Mouse (Mus musculus) frontal cortex, postnatal 14 days (tissue): ENCODE results near the gene Slc38a6.

ENCODE experiments used
- DNase-seq, 2 experiments: peaks; one replicate each; pipeline ENCODE4 v3.0.0; 2022; ENCODE audit warnings: low spot score in 2 of 2

Gene Slc38a6

DNA sequence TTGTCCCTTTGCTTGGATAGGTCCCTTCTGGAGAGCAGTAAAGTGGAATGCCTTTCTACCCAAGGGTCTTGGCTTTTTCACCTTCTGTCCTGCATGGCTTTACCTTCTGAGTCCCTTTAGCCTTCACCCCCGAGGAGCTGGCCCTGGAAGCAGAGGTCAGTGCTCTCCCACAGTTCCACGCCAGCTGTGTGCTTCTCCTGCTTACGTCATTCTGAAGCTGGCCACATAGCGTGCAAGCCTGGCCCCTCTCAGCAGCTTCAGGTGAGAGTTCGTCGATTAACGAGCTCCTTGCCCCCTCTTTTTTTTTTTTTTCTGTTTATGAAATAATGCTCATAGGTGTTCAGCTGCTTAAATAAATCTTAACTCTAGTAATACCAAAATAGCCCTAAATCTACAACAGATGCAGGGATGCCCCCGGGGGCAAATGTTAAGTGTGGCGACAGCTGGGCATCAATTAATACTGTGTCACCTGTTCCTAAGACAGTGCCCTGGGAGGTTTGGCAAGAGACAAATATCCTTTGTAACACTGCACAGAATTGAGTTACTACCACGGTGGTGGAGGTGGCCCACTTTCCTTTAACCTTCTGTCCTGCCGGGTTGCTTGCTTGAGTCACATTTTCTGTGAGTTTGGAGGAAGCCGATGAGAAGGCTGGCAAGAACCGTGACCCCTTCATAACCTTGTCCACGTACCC lies 68.7 kb downstream of the Slc38a6 start:
- no peak for DNase-seq

DNA sequence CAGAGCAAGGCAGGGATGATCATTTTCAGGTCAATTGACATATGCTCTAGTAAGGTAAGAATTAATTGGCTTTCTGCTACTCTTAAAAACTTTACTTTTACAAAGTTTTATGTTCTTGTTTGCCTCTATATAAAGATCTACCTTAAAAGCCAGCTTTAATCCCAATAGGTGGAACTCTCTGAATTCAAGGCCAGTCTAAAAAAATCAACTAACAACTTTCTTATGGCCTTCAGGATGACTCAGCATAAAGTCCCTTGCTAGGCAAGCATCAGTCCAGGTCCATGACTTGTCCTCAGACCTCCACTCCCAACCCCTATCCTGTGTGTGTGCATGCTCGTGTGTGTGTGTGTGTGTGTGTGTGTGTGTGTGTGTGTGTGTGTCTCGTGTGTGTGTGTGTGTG lies 70.1 kb downstream of the Slc38a6 start:
- DNase-seq = no peak

DNA sequence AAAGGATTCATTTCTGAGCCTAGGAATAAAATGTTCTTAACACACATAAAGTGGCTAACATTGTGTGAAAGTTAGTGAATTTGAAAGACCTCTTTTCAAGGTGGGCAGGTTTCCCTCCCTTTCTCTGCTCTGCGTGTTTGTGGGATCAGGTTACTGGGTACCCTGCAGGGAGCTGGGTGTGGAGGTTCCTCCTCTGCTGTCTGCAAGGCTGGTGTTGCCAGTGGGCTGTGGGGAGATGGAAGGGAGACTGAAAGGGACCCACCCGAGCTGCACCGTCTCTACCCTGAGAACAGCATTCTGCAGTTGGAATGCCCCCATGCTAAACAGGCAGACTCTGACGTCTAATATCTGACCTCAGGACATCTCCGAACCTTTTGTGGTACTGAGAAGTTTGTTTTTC lies 70.7 kb downstream of the Slc38a6 start:
- DNase-seq = no peak

- no peak for DNase-seq
Measured at GRCm38 (mm10) chr12:73357736-73358135, 71.2 kb downstream of the Slc38a6 start.

- no peak for DNase-seq
Measured at GRCm38 (mm10) chr12:73358640-73359039, 72.1 kb downstream of the Slc38a6 start.

- no peak for DNase-seq
Measured at GRCm38 (mm10) chr12:73359520-73359919, 72.9 kb downstream of the Slc38a6 start.

DNA sequence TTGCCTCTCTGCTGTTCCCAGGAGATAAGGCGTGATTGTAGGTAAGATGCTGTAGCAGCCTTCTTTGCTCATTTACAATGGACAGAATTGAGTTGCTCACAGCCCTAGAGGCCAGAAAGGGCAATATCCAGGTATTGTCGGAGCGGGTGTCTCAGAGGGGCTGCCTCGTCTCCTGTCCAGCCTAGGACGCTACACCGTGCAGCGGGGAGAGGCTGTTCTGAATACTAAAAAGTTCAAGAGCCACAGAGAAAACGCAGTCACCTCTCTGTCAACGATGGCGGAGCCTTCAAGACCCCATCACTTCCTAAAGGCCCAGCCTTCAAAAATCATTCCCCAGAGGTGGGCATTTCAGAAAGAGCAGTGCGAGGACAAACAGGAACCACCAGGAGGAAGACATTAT lies 74.6 kb downstream of the Slc38a6 start:
- no peak for DNase-seq

DNA sequence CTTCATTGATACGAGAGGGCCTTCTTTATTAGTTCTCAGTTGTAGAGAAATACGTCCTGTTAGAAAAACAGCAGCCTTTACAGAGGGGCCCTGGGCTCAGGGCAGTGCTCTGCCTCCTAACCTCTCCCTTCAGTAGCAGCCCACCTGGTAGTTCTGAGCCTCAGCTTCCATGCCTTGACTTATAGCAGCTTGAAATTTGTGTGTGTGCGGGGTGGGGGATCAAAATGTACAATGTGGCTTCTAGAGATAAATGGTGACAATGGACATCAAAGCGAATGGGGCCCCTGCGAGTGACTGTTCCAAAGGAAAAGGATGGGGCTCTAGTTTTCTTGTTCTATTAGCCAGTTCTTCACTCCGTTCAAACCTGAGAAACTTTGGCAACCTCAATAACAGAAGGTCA lies 76.8 kb downstream of the Slc38a6 start:
- no peak for DNase-seq

- DNase-seq = no peak
Measured at GRCm38 (mm10) chr12:73363956-73364355, 77.4 kb downstream of the Slc38a6 start.

DNA sequence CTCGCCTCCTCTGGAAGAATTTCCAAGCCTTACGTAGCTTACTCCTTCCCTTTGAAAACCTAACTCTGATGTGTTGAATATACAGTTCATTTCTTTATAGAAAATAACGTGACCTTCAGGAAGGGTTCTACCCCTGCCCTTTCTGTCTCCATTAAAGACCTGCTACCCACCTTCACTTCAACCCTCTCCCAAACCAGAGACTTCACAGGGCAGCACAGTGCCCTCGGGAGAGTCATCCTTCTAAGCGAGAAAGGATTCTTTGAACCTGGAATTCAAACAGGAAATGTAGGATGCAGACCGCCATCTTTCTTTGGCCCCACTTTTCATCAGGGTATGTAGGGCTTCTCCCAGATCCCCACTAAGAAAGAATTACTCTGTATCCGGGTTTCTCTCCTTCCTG lies 80.0 kb downstream of the Slc38a6 start:
- DNase-seq = no peak

- DNase-seq = no peak
Measured at GRCm38 (mm10) chr12:73367460-73368079, 81.0 kb downstream of the Slc38a6 start.

DNA sequence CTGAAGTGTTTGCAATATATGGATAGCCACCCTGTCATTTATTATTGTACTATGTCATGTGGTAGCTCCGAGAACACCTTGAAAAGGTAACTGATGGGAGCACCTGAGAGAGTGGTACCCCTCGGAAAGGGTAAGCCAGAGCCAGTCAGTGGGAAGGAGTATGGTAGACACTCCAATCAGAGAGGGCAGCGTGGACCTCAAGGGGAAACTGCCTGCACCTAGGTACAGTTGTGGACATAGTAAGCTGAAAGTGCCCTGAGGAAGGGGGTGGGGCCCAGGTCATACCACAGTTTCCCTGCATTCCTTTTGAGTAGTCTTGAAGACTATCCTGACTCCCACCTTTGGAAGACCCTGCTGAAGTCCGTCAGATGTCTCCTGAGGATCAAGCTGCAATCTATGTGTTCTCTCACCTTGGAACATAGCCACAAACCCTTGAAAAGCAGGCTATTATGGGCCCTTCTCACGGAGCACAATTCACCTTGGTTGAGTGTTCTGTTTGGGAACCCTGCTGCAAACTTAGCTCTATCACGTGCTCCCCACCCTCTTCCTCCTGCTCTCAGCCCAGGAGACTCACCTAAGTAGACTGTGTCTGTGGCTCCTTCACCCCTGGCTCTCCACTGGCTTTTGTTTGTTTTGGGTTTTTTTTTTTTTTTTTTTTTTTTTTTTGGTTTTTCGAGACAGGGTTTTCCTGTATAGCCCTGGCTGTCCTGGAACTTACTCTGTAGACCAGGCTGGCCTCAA lies 82.5 kb downstream of the Slc38a6 start:
- DNase-seq = no peak

- DNase-seq = no peak
Measured at GRCm38 (mm10) chr12:73370367-73370944, 83.9 kb downstream of the Slc38a6 start.

- DNase-seq = no peak
Measured at GRCm38 (mm10) chr12:73371132-73371531, 84.6 kb downstream of the Slc38a6 start.

DNA sequence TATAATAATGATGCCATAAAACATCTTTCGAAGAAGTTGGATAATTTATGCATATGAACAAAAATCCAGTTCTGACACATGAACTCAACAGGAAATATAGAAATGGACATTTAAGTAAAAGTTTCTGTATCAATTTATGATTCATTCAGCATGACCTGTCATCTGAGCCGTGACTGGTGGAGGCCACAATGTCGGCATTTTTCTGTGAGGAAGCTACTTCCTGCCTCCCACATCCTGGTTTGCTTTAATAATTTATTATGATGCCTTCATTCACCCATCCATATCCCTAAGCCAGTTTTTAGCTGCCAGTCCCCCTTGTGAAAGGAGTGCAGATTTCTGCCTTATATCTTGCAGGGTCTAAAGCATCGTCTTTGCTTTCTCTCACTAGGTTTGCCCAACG lies 91.4 kb downstream of the Slc38a6 start:
- no peak for DNase-seq

- no peak for DNase-seq
Measured at GRCm38 (mm10) chr12:73378724-73379355, 92.3 kb downstream of the Slc38a6 start.

GRCm38 (mm10) chr12:73380686-73381360 lies 94.2 kb downstream of the Slc38a6 start:
- DNase-seq = no peak

- DNase-seq = no peak
Measured at GRCm38 (mm10) chr12:73381452-73381851, 94.9 kb downstream of the Slc38a6 start.

GRCm38 (mm10) chr12:73382290-73383178 lies 96.0 kb downstream of the Slc38a6 start:
- DNase-seq = no peak

DNA sequence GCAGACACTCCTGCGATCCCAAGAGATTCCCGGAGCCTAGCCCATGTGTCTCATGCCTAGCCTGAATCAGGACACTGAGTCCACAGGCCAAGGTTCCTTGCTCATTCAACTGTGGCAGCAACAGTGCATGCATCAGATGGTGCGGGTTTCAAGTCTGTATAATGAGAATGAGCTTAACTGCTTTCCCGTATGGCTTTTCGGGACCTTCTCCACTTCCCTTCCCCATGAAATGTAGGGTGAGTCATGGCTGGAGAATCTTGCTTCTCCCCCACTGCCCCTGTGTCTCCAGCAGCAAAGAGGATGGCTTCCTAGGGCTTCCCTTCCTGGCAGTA lies 96.6 kb downstream of the Slc38a6 start:
- no peak for DNase-seq

GRCm38 (mm10) chr12:73383861-73384260 lies 97.3 kb downstream of the Slc38a6 start:
- no peak for DNase-seq
